Mouse (Mus musculus) thymus, postnatal 0 days (tissue): ENCODE measurements around the gene Mpi. TPM values are rescaled to one million over a fixed set of nuclear protein-coding genes. Genes with fewer than 3 reads are reported as not detected.

Source experiments
- polyA plus RNA-seq: library from polyadenylated mRNA; unstranded; fragments of >200 nt; fragmentation: Nextera tagmentation; extraction: Ambion mirVana; gene quantifications from 2 replicates; pipeline ENCODE4 v1.2.1, GENCODE M21; 2015

Gene Mpi
- polyA plus RNA-seq, 1 experiment from 2014 or later: 20.9 TPM

Other genes with a start within 250 kb of the Mpi start
- 50.9 and 62.5 TPM in 2 replicates for gene Ppcdc, start 112.6 kb downstream of the Mpi start, polyA plus RNA-seq
- gene Scamp5, start 84.7 kb downstream of the Mpi start, polyA plus RNA-seq: 3.1 and 3.5 TPM in 2 replicates
- gene Rpp25, start 48.7 kb downstream of the Mpi start, polyA plus RNA-seq: 0.60 and 0.85 TPM in 2 replicates
- gene Cox5a, start 31.5 kb downstream of the Mpi start, polyA plus RNA-seq: 862 and 907 TPM in 2 replicates
- gene Fam219b, start 15.2 kb downstream of the Mpi start, polyA plus RNA-seq: 15.5 and 17.7 TPM in 2 replicates
- 58.4 and 65.2 TPM in 2 replicates for gene Scamp2, start 8.2 kb upstream of the Mpi start, polyA plus RNA-seq
- gene Ulk3, start 36.7 kb upstream of the Mpi start, polyA plus RNA-seq: 11.1 and 13.9 TPM in 2 replicates
- gene Cplx3, start 53.5 kb upstream of the Mpi start, polyA plus RNA-seq: 0.18 TPM in 1 of 2 replicates, not detected in the other
- 0.16 TPM in 1 of 2 replicates, not detected in the other for gene Lman1l, start 68.0 kb upstream of the Mpi start, polyA plus RNA-seq
- 94.7 and 98.5 TPM in 2 replicates for gene Csk, start 100.9 kb upstream of the Mpi start, polyA plus RNA-seq
- gene Cyp1a2, start 130.9 kb upstream of the Mpi start, polyA plus RNA-seq: 0.37 and 1.1 TPM in 2 replicates
- gene Cyp1a1, start 135.2 kb upstream of the Mpi start, polyA plus RNA-seq: 0.05 and 0.08 TPM in 2 replicates
- 38.2 and 39.4 TPM in 2 replicates for gene Edc3, start 155.8 kb upstream of the Mpi start, polyA plus RNA-seq
- 211 and 221 TPM in 2 replicates for gene Clk3, start 213.1 kb upstream of the Mpi start, polyA plus RNA-seq